Mouse (Mus musculus) lung, postnatal 10 days (tissue): ENCODE measurements around the gene Elmo3.
A peak's percentile ranks its signal among the peaks of the same experiment; 100 is the strongest.

Experiments used
- DNase-seq: peaks from one replicate; pipeline ENCODE4 v3.0.0; 2021

Elmo3 gene

DNA sequence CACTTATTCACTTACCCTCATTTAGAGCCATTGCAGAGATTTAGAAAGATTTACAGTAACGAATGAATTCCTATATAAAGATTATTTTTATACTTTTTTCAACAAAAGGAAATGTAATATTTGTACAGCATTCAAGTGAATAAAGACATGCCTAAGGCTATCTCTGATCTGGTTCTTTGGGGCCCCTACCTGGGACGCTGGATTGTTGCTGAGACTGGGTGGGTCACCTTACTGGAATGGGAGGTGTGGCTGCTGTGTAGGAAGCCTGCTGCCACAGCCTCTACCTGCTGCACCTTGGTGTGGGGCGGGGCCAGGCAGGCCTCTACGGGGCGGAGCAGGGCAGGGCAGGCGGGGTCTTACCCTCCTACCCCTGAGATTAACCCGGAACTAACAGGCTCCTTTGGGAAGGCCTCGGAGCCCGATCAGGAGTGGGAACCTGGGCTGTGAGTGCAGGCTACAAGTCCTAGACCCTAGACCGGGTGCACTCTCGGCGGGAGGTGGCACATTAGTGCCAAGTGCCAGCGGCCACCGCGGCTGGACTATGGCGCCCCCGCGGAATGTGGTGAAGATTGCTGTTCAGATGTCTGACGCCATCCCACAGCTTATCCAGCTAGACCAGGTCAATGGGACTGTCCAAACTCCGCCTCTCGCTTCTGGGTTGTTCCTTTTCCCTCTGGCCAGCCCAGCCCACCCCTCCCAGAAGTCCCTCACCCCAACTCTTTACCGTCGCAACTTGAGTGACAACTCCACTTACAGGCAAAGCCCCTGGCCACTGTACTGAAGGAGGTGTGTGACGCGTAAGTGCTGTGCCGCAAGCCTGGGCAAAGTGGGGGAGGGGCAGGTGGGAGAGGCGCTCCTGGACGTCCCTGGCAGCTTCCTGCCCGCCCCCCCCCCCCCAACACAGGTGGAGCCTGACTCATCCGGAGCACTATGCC, at the start of gene Elmo3:
Gene Elmo3, plus strand, starts transcription at position 391 of the 935 bp plus-strand sequence.
- DNase-seq, result peak; percentile 85

DNA sequence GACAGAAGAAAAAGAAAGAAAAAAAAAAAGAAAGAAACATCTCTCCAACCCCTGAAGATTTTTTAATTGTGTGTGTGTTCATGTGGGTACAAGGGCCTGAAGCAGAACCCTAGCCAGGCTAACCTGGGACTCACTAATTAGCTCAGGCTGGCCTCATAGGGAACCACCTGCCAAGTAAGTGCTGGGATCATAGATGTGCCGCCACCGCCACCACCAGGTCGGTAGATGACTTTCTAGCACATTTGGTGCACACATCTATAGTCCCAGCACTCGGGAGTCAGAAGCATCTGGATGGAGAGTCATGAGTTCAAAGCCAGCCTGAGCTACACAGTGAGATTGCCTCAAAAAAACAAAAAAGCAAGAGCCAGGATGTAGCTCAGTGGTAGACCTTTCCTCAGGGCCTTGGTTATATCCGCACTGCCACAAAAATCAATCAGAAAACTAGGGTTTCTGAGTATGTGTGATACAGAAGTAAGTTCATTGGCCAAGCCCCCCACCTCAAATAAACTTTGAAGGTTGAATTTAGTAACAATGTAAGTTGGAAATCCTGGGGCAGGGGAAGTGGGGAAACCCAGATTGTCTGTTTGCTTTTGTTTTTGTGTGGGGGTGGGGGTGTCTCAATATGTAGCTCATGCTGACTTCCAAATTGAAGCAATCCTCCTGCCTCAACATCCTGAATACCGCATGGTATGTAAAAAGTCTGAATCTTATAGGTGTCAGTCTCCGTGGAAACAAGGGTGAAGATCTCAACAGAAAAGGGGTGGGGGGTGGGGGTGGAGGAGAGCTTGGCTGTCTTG, 47.9 kb upstream of the Elmo3 start:
- no peak for DNase-seq

GRCm38 (mm10) chr8:105258911-105259720, 46.3 kb upstream of the Elmo3 start:
- peak; percentile 45 for DNase-seq

- peak; percentile 83 for DNase-seq
Observed at GRCm38 (mm10) chr8:105259721-105260320, 45.6 kb upstream of the Elmo3 start.

GRCm38 (mm10) chr8:105260371-105261099, 44.9 kb upstream of the Elmo3 start:
- peak; percentile 69 for DNase-seq

DNA sequence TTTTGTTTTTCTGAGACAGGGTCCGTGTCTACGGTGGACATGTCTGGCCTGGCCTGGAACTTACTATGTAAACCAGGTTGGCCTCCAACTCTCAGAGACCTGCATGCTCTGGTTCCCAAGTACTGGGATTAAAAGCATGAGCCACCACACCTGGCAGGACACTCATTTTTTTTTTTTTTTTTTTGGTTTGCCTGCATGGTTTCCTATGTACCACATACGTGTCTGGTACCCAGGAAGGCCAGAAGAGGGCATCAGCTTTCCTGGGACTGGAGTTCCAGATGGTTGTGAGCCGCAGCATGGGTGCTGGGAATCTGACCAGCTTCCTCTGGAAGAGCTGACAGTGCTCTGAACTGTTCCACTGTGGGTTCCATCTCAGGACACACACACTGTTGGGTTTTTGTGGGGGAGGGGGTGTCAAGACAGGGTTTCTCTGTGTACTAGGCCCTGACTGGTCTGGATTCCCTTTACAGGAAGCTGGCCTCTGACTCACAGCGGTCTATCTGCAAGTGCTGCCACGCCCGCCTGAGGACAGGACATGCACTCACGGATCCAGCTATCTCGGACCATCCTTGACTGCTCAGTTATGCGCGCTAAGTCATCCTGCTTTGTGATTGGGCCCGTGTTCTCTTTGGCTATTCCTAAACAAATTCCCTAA, 43.9 kb upstream of the Elmo3 start:
- DNase-seq, result no peak

DNA sequence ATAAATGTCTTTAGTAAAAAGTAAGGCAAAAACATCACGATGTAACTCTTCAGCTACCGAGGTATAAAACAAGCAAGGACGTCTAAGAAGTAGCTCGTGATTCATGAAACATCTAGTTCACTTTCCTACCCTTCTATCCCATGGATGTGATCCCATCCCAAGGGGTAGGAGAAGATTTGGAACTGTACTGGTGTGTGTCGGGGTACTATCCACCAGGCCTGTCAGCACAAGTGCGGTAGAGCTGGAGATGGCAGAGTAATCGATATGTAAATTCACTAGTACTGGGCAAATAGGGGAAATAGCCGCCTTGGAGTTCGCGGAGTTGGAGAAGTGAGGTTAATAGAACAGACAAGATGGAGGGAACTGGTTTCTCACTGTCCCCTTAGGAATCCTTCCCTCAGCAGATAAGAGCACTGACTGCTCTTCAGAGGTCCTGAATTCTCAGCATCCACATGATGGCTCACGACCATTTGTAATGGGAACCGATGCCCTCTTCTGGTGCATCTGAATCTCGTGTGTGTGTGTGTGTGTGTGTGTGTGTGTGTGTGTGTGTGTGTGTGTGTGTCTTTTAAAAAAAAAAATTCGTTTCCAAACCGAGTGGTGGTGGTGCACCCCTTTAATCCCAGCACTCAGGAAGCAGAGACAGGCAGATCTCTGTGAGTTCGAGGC, 42.0 kb upstream of the Elmo3 start:
- no peak for DNase-seq

GRCm38 (mm10) chr8:105264024-105264982, 41.1 kb upstream of the Elmo3 start, which contains the start of the genes Tradd and Fbxl8:
Gene Tradd, minus strand, starts transcription at chr8:105264609.
Gene Fbxl8, plus strand, starts transcription at chr8:105264648.
- peak; percentile 85 for DNase-seq

GRCm38 (mm10) chr8:105265128-105265527, 40.3 kb upstream of the Elmo3 start:
- DNase-seq, result peak; percentile 62

GRCm38 (mm10) chr8:105266775-105267174, 38.6 kb upstream of the Elmo3 start:
- no peak for DNase-seq

DNA sequence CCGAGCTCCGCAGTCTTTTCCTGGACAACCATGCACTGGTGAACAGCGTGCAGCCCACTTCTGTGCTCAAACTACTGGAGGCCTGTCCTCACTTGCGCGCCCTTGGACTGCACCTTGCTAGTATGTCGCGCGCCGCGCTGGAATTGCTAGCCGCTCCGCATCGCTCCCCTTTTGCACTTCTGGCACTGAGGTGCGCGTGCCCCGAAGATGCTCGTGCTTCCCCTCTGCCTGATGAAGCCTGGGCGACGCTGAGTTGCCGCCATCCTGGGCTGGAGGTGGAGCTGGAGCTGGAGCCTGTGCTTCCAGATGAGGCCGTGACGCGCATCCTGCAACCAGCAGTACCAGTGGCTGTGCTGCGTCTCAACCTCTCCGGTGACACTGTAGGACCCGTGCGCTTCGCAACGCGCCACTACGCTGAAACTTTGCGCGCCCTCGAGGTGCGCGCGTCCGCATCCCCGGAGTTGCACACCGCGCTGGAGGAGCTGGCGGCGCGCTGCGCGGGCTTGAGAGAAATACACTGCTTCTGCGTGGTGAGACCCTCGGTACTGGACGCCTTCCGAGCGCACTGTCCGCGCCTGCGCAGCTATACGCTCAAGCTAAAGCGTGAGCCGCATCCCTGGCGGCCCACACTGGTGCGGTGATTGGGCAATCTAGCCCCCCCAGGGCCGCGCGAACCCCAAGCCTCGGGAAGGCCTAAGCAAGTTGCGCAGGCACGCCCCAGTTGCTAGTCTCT, 36.9 kb upstream of the Elmo3 start:
- DNase-seq, result peak; percentile 54

GRCm38 (mm10) chr8:105269075-105269458, 36.3 kb upstream of the Elmo3 start:
- peak; percentile 83 for DNase-seq

DNA sequence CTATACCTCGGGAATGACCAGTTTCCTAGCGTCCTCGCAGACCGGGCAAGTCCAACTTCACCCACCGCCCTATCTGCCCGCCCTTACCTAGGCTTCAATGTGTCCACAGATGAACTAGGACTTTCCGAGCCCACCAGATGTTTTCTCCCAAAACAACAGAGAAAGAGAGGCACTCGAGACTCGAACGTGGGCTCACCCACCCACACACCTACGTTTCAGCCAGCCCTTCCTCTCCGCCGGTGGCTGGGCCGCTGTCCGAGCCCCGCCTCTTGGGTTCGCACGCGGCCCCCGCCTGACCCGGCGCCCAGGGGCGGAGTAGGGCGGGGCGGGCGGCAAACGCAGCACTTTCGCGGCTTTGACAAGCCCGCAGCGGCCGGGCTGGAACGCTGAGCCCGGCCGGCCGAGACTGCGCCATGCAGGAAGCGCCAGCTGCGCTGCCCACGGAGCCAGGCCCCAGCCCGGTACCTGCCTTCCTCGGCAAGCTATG, 35.9 kb upstream of the Elmo3 start, which contains the start of gene Hsf4:
Gene Hsf4, plus strand, starts transcription at position 341 of the 487 bp plus-strand sequence.
- peak; percentile 80 for DNase-seq

DNA sequence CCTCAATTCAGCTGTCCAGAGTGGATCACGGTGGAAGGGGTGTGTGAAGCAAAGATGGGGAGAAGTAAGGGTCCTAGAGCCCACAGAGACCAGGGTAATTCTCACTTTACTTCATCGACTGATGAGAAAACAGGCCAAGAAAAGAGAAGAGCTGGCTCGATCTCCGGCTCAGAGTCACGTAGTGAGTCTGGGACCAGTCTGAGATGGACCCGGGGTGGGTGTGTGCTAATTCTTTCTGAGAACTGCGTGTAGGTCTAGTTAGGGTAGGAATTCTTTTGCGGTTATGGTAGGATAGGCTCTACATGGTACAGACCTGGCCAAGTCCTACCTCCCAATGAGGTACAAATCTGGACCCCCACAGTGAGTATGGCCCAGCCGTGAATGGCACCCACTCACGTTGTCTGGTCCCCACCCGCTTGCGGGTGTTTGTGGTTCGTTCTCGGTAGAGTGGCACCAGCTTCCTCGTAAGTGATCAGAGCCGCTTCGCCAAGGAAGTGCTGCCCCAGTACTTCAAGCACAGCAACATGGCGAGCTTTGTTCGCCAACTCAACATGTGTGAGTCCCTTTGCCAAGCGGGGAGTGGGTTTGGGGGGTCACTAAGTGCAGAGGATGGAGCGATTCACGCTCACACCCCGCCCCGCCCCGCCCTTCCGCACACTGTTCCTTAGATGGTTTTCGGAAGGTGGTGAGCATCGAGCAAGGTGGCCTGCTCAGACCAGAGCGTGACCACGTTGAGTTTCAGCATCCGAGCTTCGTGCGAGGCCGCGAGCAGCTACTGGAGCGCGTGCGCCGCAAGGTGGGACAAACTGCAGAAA, 35.1 kb upstream of the Elmo3 start:
- DNase-seq, result no peak

- no peak for DNase-seq
Observed at GRCm38 (mm10) chr8:105270916-105271186, 34.5 kb upstream of the Elmo3 start.

- DNase-seq, result no peak
Observed at GRCm38 (mm10) chr8:105275387-105275786, 30.0 kb upstream of the Elmo3 start.

GRCm38 (mm10) chr8:105275840-105276239, 29.6 kb upstream of the Elmo3 start, which contains the start of gene Nol3:
Gene Nol3, plus strand, starts transcription at chr8:105276140.
- DNase-seq, result no peak
